Mouse (Mus musculus): ENCODE measurements around the gene Lamc1.
A peak's percentile ranks its signal among the peaks of the same experiment; 100 is the strongest.

Gene Lamc1

GRCm38 (mm10) chr1:153185828-153186803 lies 146.5 kb downstream of the Lamc1 start, which contains the start of gene Lamc2:
TSS of gene Lamc2 (minus strand) at chr1:153186447.
- DNase-seq, result peak; percentile 43

- peak; percentile 65 for DNase-seq
These were observed 151.8 kb downstream of the Lamc1 start for GRCm38 (mm10) chr1:153180586-153181289.

- no peak for DNase-seq
These were observed 152.4 kb downstream of the Lamc1 start for GRCm38 (mm10) chr1:153180160-153180559.

GRCm38 (mm10) chr1:153174801-153175200 lies 157.8 kb downstream of the Lamc1 start:
- DNase-seq, result no peak

GRCm38 (mm10) chr1:153173276-153173675 lies 159.3 kb downstream of the Lamc1 start:
- no peak for DNase-seq

- DNase-seq, result no peak
These were observed 160.3 kb downstream of the Lamc1 start for GRCm38 (mm10) chr1:153172291-153172731.

GRCm38 (mm10) chr1:153171011-153171410 lies 161.6 kb downstream of the Lamc1 start:
- DNase-seq, result no peak

All from right cerebral cortex, postnatal 25 days (tissue).